In the genomic region with DNA sequence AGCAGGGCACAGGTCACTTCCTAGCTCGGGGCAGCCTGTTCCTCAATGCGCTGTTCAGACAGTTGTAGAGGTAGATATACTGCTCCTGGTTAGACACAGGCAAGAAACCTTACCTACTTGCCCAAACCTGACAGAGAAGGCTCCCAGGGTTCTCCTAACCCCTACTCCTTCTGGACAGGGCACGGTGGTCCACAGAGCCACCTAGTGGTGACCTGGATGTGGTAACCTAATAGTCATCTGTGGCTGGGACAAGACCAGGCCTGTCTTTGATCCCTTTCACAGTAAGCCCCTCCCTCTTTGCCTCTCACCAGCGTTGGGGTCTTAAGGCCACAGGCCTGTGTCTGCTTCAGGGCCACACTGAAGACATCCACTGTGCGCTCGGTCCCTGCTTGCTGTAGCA, we compare ENCODE assay signal across 9 mouse cellular contexts. TPM values are rescaled to one million over a fixed set of nuclear protein-coding genes. Genes with fewer than 3 reads are reported as not detected.
DNase-seq lines count a peak whose midpoint lies in the region; ATAC-seq and TF ChIP-seq lines count a peak whose summit lies in the region.
"Had no signal": no experiment of that assay in that cellular context is flagged by ENCODE, and none has a peak within 500 bp of the region (broad histone marks: within the 10 kb centered on the region; RNA-seq: fewer than 3 reads in every experiment).

No protein-coding gene starts in this region.

- H3K36me3 ChIP-seq in heart, postnatal 0 days (replicated peaks; ENCODE audit: control insufficient read depth, insufficient read depth, low read length): no peaks in the 10 kb centered on the region
- H3K36me3 ChIP-seq in hindbrain, embryonic 16.5 days (ENCODE audit: control insufficient read depth, insufficient read depth, low read length): no peaks in the 10 kb centered on the region
- H3K36me3 ChIP-seq: liver, embryonic 15.5 days had no signal

- no peak overlapping the region for H3K4me2 ChIP-seq in heart, postnatal 0 days (ENCODE audit: low read depth, low read length)
- no peak overlapping the region for H3K4me2 ChIP-seq in hindbrain, embryonic 16.5 days (ENCODE audit: low read length)
- H3K4me2 ChIP-seq: liver, embryonic 15.5 days had no signal

- no peak for TF ChIP-seq EP300 in heart, postnatal 0 days (IDR thresholded peaks at IDR 0.05; ENCODE audit: low read depth)

- H3K9me3 ChIP-seq in heart, postnatal 0 days (replicated peaks; ENCODE audit: control insufficient read depth, low read length): no peaks in the 10 kb centered on the region
- no peaks in the 10 kb centered on the region for H3K9me3 ChIP-seq in hindbrain, embryonic 16.5 days (ENCODE audit: control insufficient read depth, low read length)
- H3K9me3 ChIP-seq: liver, embryonic 15.5 days had no signal

- H3K27ac ChIP-seq in heart, postnatal 0 days (ENCODE audit: low read depth): no peak overlapping the region
- no peak overlapping the region for H3K27ac ChIP-seq in embryonic fibroblast, embryonic 13.5 days (ENCODE audit: insufficient read depth, low read length)
- H3K27ac ChIP-seq in hindbrain, embryonic 16.5 days (ENCODE audit: low read depth, low read length): no peak overlapping the region
- H3K27ac ChIP-seq: liver, embryonic 15.5 days had no signal

- 39% methylated on average over 6 of the region's 6 CpGs for WGBS in heart, postnatal 0 days
- 49% methylated on average over 6 of the region's 6 CpGs for WGBS in hindbrain, embryonic 16.5 days

- ATAC-seq in heart, postnatal 0 days (ENCODE audit: insufficient read depth, low read depth): no peak
- ATAC-seq in hindbrain, embryonic 16.5 days: no peak

- H3K4me3 ChIP-seq in heart, postnatal 0 days (ENCODE audit: low read depth, low read length): no peak overlapping the region
- no peak overlapping the region for H3K4me3 ChIP-seq in embryonic fibroblast, embryonic 13.5 days (ENCODE audit: insufficient read depth, low read length)
- H3K4me3 ChIP-seq in hindbrain, embryonic 16.5 days (ENCODE audit: low read length): no peak overlapping the region
- H3K4me3 ChIP-seq: liver, embryonic 15.5 days had no signal

- H3K9ac ChIP-seq in heart, postnatal 0 days (replicated peaks; ENCODE audit: low read depth, low read length): no peak overlapping the region
- no peak overlapping the region for H3K9ac ChIP-seq in hindbrain, embryonic 16.5 days (ENCODE audit: low read depth, low read length)
- H3K9ac ChIP-seq: liver, embryonic 15.5 days had no signal

- TF ChIP-seq POLR2A in embryonic fibroblast, embryonic 13.5 days (IDR thresholded peaks at IDR 0.05; ENCODE audit: low read depth, low read length): no peak

- no peaks in the 10 kb centered on the region for H3K4me1 ChIP-seq in heart, postnatal 0 days (ENCODE audit: control insufficient read depth, insufficient read depth)
- H3K4me1 ChIP-seq in embryonic fibroblast, embryonic 13.5 days (ENCODE audit: control insufficient read depth, insufficient read depth, low read length): peaks cover 3% of the 10 kb centered on the region
- H3K4me1 ChIP-seq in hindbrain, embryonic 16.5 days (ENCODE audit: control insufficient read depth, insufficient read depth, low read depth, low read length): peaks cover 7% of the 10 kb centered on the region

- intact Hi-C loops in heart, postnatal 25 days (cut with DNase I): loop anchor here (1.0 to 5.0 kb wide), 3 partner anchors 26 to 136 kb away; no protein-coding TSS in a partner anchor

- peaks cover 29% of the 10 kb centered on the region for H3K27me3 ChIP-seq in heart, postnatal 0 days (ENCODE audit: control insufficient read depth, insufficient read depth, low read length)
- H3K27me3 ChIP-seq in hindbrain, embryonic 16.5 days (replicated peaks; ENCODE audit: control insufficient read depth, insufficient read depth, low read length): peaks cover 25% of the 10 kb centered on the region

- DNase-seq in heart, postnatal 0 days (ENCODE audit: low spot score): peak; percentile 49
- no peak for DNase-seq in heart, postnatal 25 days (ENCODE audit: low spot score)
- peak; percentile 41 for DNase-seq in urinary bladder, postnatal 14 days (ENCODE audit: low spot score)
- no peak for DNase-seq in urinary bladder, postnatal 25 days (ENCODE audit: low spot score)
- DNase-seq in retina, embryonic 14.5 days (ENCODE audit: low spot score): peak; percentile 73
- DNase-seq in yolk sac, embryonic 10.5 days (ENCODE audit: low spot score): no peak

- peak; percentile 82 for TF ChIP-seq CTCF in heart, postnatal 0 days (IDR thresholded peaks at IDR 0.05; ENCODE audit: low read depth)
- peak; percentile 67; the same call in 1 of the 2 replicates for TF ChIP-seq CTCF in embryonic fibroblast, embryonic 13.5 days (IDR thresholded peaks at IDR 0.05; ENCODE audit: borderline replicate concordance, insufficient read depth, low read length)

RNA-seq across cellular contexts. Expression of a gene that starts 3.5 kb away (rescaled TPM):
- total RNA-seq in heart, postnatal 0 days (2014; rRNA removed; ENCODE audit: low replicate concordance): 8.6 and 17.3 TPM in 2 replicates
- 3.8 and 4.5 TPM in 2 replicates for polyA plus RNA-seq in heart, postnatal 0 days (2015; fragmentation: Nextera tagmentation; extraction: Ambion mirVana)
- 10 to 100 TPM; 14.6 to 17.5 TPM for total RNA-seq in heart, postnatal 25 days (2021)
- polyA plus RNA-seq in embryonic fibroblast, embryonic 13.5 days (2011; ENCODE audit: insufficient read length, low read depth, missing spikeins): 2.3 TPM in 2 replicates
- 1.4 and 1.7 TPM in 2 replicates for polyA plus RNA-seq in hindbrain, embryonic 16.5 days (2015; fragmentation: Nextera tagmentation; extraction: Ambion mirVana)

RNA-seq across cellular contexts. Expression of a gene that starts 23.9 kb away (rescaled TPM):
- total RNA-seq in heart, postnatal 0 days (2014; rRNA removed; ENCODE audit: low replicate concordance): 2.1 and 3.9 TPM in 2 replicates
- polyA plus RNA-seq in heart, postnatal 0 days (2015; fragmentation: Nextera tagmentation; extraction: Ambion mirVana): 0.22 and 0.30 TPM in 2 replicates
- total RNA-seq in heart, postnatal 25 days (2021): under 1 TPM; 0.44 to 0.50 TPM
- 0.79 and 0.85 TPM in 2 replicates for polyA plus RNA-seq in embryonic fibroblast, embryonic 13.5 days (2011; ENCODE audit: insufficient read length, low read depth, missing spikeins)
- polyA plus RNA-seq in hindbrain, embryonic 16.5 days (2015; fragmentation: Nextera tagmentation; extraction: Ambion mirVana): 0.24 and 0.30 TPM in 2 replicates

RNA-seq across cellular contexts. Expression of a gene that starts 38.0 kb away (rescaled TPM):
- 40.1 and 43.4 TPM in 2 replicates for total RNA-seq in heart, postnatal 0 days (2014; rRNA removed; ENCODE audit: low replicate concordance)
- 31.9 and 35.3 TPM in 2 replicates for polyA plus RNA-seq in heart, postnatal 0 days (2015; fragmentation: Nextera tagmentation; extraction: Ambion mirVana)
- 10 to 100 TPM; 17.9 to 20.3 TPM for total RNA-seq in heart, postnatal 25 days (2021)
- 115 and 141 TPM in 2 replicates for polyA plus RNA-seq in embryonic fibroblast, embryonic 13.5 days (2011; ENCODE audit: insufficient read length, low read depth, missing spikeins)
- polyA plus RNA-seq in hindbrain, embryonic 16.5 days (2015; fragmentation: Nextera tagmentation; extraction: Ambion mirVana): 329 and 392 TPM in 2 replicates

RNA-seq across cellular contexts. Expression of a gene that starts 58.9 kb away (rescaled TPM):
- not detected in 2 replicates for total RNA-seq in heart, postnatal 0 days (2014; rRNA removed; ENCODE audit: low replicate concordance)
- not detected in 2 replicates for polyA plus RNA-seq in heart, postnatal 0 days (2015; fragmentation: Nextera tagmentation; extraction: Ambion mirVana)
- total RNA-seq in heart, postnatal 25 days (2021): 1 to 10 TPM in 1 of 2 experiments, under 1 TPM in 1; 0.81 to 1.1 TPM
- polyA plus RNA-seq in embryonic fibroblast, embryonic 13.5 days (2011; ENCODE audit: insufficient read length, low read depth, missing spikeins): not detected in 2 replicates
- polyA plus RNA-seq in hindbrain, embryonic 16.5 days (2015; fragmentation: Nextera tagmentation; extraction: Ambion mirVana): 2.7 and 6.1 TPM in 2 replicates
- polyA plus RNA-seq: liver, embryonic 15.5 days had no signal

Comparison
In these comparisons a context has a peak if more than half of its experiments do, and no peak if none do; other contexts are left out.
1. DNase-seq: peak in heart, postnatal 0 days (single experiment), urinary bladder, postnatal 14 days (single experiment) and retina, embryonic 14.5 days (single experiment); none in heart, postnatal 25 days (single experiment), urinary bladder, postnatal 25 days (single experiment) and yolk sac, embryonic 10.5 days (single experiment).